Mouse (Mus musculus) heart, embryonic 14.5 days (tissue): ENCODE measurements around the gene Kcna4. TPM values are rescaled to one million over a fixed set of nuclear protein-coding genes. Genes with fewer than 3 reads are reported as not detected.

Experiments
- ATAC-seq: fragments of 200-750 bp; cut with Nextera tagmentation; 2 replicates; pipeline ENCODE4 v1.8.0; 2017; ENCODE audit warnings: low read depth, moderate TSS enrichment; ENCODE audit not compliant: insufficient number of reproducible peaks, insufficient read depth, low FRiP score
- H3K27ac ChIP-seq, 2 experiments: fragments of 200-500 bp in 1 of 2; fragments of 300-500 bp in 1 of 2; sonication (generic) in 1 of 2; replicated peaks in 1 of 2; 2 replicates each; pipeline ENCODE4 v1.5.1; 2012 to 2014; ENCODE audit warnings: low read depth in 2 of 2, low read length in 2 of 2, control low read depth in 1 of 2, mild to moderate bottlenecking in 1 of 2, mixed read lengths in 1 of 2; ENCODE audit not compliant: control insufficient read depth in 1 of 2, insufficient read depth in 1 of 2
- H3K27me3 ChIP-seq: fragments of 300-500 bp; sonication (generic); 2 replicates; pipeline ENCODE4 v1.6.1; 2014; ENCODE audit warnings: mild to moderate bottlenecking, low read length, control low read depth; ENCODE audit not compliant: control insufficient read depth, insufficient read depth
- H3K36me3 ChIP-seq: fragments of 300-500 bp; sonication (generic); 2 replicates; pipeline ENCODE4 v1.6.1; 2014; ENCODE audit warnings: mild to moderate bottlenecking, control low read depth, low read length, mixed read lengths; ENCODE audit not compliant: control insufficient read depth, insufficient read depth
- H3K4me1 ChIP-seq, 2 experiments: fragments of 200-500 bp in 1 of 2; fragments of 300-500 bp in 1 of 2; sonication (generic) in 1 of 2; 2 replicates each; pipeline ENCODE4 v1.6.1; 2012 to 2014; ENCODE audit warnings: low read length in 2 of 2, control low read depth in 1 of 2, mixed read lengths in 1 of 2; ENCODE audit not compliant: control insufficient read depth in 2 of 2, insufficient read depth in 2 of 2
- H3K4me2 ChIP-seq: fragments of 300-500 bp; sonication (generic); 2 replicates; pipeline ENCODE4 v1.6.1; 2014; ENCODE audit warnings: mild to moderate bottlenecking, low read length
- H3K4me3 ChIP-seq, 2 experiments: fragments of 200-500 bp in 1 of 2; fragments of 300-500 bp in 1 of 2; sonication (generic) in 1 of 2; 2 replicates each; pipeline ENCODE4 v1.5.1; 2012 to 2014; ENCODE audit warnings: low read length in 2 of 2, mild to moderate bottlenecking in 2 of 2, control low read depth in 1 of 2, low read depth in 1 of 2, moderate library complexity in 1 of 2; ENCODE audit not compliant: control insufficient read depth in 1 of 2, insufficient read depth in 1 of 2
- H3K9ac ChIP-seq: fragments of 300-500 bp; sonication (generic); 2 replicates; pipeline ENCODE4 v1.6.1; 2014; ENCODE audit warnings: mild to moderate bottlenecking, low read length
- H3K9me3 ChIP-seq: fragments of 300-500 bp; sonication (generic); 2 replicates; pipeline ENCODE4 v1.6.1; 2016; ENCODE audit warnings: low read length, control low read depth; ENCODE audit not compliant: control insufficient read depth
- WGBS: fragments of 180-500 bp; shearing (Covaris S2); extraction: QIAGEN DNeasy Blood & Tissue Kit; methylation state at CpG from one replicate; pipeline ENCODE4 v1.1.7; 2014; 5-methylcytosine and 5-hydroxymethylcytosine counted together
- polyA plus RNA-seq: library from polyadenylated mRNA; unstranded; fragments of >200 nt; fragmentation: Nextera tagmentation; extraction: Ambion mirVana; gene quantifications from 2 replicates; pipeline ENCODE4 v1.2.1, GENCODE M21; 2014

Gene Kcna4
- polyA plus RNA-seq, 1 experiment from 2014 or later: 5.3 TPM

DNA sequence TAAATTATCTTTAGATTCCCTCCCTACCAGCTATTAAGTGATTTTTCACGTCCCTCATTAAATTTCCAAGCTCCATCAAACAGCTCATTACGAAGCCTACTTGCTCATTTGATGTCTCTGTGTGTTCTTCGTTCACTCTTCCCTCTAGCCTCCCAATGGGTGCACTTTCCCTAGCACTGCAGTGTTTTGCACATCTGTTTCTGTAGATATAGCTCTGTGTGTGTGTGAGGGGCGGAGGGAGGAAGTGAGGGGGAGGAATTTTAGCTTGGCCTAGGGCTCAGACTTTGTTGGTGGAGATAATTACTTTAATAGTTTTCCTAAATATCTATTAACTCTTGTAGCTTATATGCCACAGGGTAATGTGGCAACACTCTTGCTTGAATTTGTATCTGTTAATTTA is 54.4 kb downstream of the Kcna4 start:
- Histone ChIP-seq H3K4me1 (no peaks in the 10 kb centered on the region), H3K4me3 (no peak overlapping the region), H3K9me3 (no peaks in the 10 kb centered on the region), H3K9ac (no peak overlapping the region), H3K27ac (no peak overlapping the region), H3K36me3 (no peaks in the 10 kb centered on the region), H3K27me3 (no peaks in the 10 kb centered on the region), H3K4me2 (no peak overlapping the region)
- WGBS: 77% methylated on average over 4 of the region's 4 CpGs
- no peak for ATAC-seq

- Histone ChIP-seq H3K9ac (no peak overlapping the region), H3K4me3 (no peak overlapping the region), H3K36me3 (no peaks in the 10 kb centered on the region), H3K4me2 (no peak overlapping the region), H3K27me3 (no peaks in the 10 kb centered on the region), H3K27ac (no peak overlapping the region), H3K4me1 (no peaks in the 10 kb centered on the region), H3K9me3 (no peaks in the 10 kb centered on the region)
- no peak for ATAC-seq
- WGBS: 80% methylated on average over 4 of the region's 4 CpGs
These were observed 54.9 kb downstream of the Kcna4 start for GRCm38 (mm10) chr2:107345299-107345698.

Other genes with a start within 250 kb of the Kcna4 start
- gene Fshb, start 231.0 kb upstream of the Kcna4 start, polyA plus RNA-seq: not detected in 2 replicates